Mouse (Mus musculus) kidney, embryonic 16.5 days (tissue): ENCODE measurements around the gene Hcn3. TPM values are rescaled to one million over a fixed set of nuclear protein-coding genes. Genes with fewer than 3 reads are reported as not detected.

Source experiments
- ATAC-seq: fragments of 200-750 bp; cut with Nextera tagmentation; 2 replicates; pipeline ENCODE4 v1.8.0; 2017; ENCODE audit warnings: moderate TSS enrichment; ENCODE audit not compliant: low FRiP score, low TSS enrichment
- H3K27ac ChIP-seq: fragments of 300-500 bp; sonication (generic); 2 replicates; pipeline ENCODE4 v1.5.1; 2014; ENCODE audit warnings: low read length
- H3K27me3 ChIP-seq: fragments of 300-500 bp; sonication (generic); 2 replicates; pipeline ENCODE4 v1.6.1; 2014; ENCODE audit warnings: low read length, control low read depth, mixed read lengths; ENCODE audit not compliant: insufficient read depth
- H3K36me3 ChIP-seq: fragments of 300-500 bp; sonication (generic); 2 replicates; pipeline ENCODE4 v1.6.1; 2014; ENCODE audit warnings: low read length, control low read depth, mixed read lengths; ENCODE audit not compliant: insufficient read depth
- H3K4me1 ChIP-seq: fragments of 300-500 bp; sonication (generic); 2 replicates; pipeline ENCODE4 v1.6.1; 2014; ENCODE audit warnings: low read length, control low read depth, mixed read lengths; ENCODE audit not compliant: insufficient read depth
- H3K4me2 ChIP-seq: fragments of 300-500 bp; sonication (generic); replicated peaks from 2 replicates; pipeline ENCODE4 v1.6.1; 2014; ENCODE audit warnings: low read depth, low read length
- H3K4me3 ChIP-seq: fragments of 300-500 bp; sonication (generic); 2 replicates; pipeline ENCODE4 v1.5.1; 2014; ENCODE audit warnings: mild to moderate bottlenecking, low read length
- H3K9ac ChIP-seq: fragments of 300-500 bp; sonication (generic); replicated peaks from 2 replicates; pipeline ENCODE4 v1.6.1; 2014; ENCODE audit warnings: low read length
- H3K9me3 ChIP-seq: fragments of 300-500 bp; sonication (generic); 2 replicates; pipeline ENCODE4 v1.6.1; 2016; ENCODE audit warnings: low read length, control low read depth
- WGBS: fragments of 180-500 bp; shearing (Covaris S2); extraction: QIAGEN DNeasy Blood & Tissue Kit; methylation state at CpG from one replicate; pipeline ENCODE4 v1.1.7; 2014; 5-methylcytosine and 5-hydroxymethylcytosine counted together
- polyA plus RNA-seq: library from polyadenylated mRNA; unstranded; fragments of >200 nt; fragmentation: Nextera tagmentation; extraction: Ambion mirVana; gene quantifications from 2 replicates; pipeline ENCODE4 v1.2.1, GENCODE M21; 2015

Hcn3 gene
- polyA plus RNA-seq, 1 experiment from 2014 or later, result 1.8 TPM

DNA sequence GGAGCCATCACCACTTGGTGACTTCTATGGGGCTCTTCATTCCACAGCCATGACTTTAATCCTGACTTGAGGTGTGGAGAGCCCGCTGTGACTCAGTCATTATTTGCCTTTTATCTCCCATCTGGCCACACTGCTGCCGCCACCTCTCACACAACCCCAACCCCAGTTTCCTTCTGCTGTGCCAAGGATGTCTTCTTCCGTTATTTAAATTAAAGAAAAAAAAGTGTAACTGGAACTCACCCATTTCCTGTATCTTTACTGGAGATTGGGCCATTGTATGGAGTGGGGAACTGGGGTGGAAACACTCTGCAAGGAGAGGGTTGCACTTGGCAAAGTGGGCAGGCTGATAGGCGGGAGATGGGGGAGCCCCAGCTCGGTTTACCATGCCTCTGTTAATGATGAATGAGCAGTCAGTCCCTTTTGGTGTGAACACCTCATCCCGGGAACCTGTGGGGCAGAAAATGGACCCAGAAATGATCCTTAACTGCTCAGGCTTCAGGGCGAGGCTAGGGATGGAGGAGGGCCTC is 22.6 kb upstream of the Hcn3 start:
- Histone ChIP-seq H3K27me3 (no peaks in the 10 kb centered on the region), H3K9ac (no peak overlapping the region; the same call in 1 of the 2 replicates), H3K9me3 (no peaks in the 10 kb centered on the region), H3K27ac (no peak overlapping the region), H3K36me3 (peaks cover 35% of the 10 kb centered on the region), H3K4me3 (peak overlapping the region; percentile 71; the same call in 1 of the 2 replicates), H3K4me2 (peak overlapping the region; percentile 97), H3K4me1 (peaks cover 49% of the 10 kb centered on the region)
- peak; percentile 18 for ATAC-seq
- WGBS, result 42% methylated on average over 7 of the region's 7 CpGs

DNA sequence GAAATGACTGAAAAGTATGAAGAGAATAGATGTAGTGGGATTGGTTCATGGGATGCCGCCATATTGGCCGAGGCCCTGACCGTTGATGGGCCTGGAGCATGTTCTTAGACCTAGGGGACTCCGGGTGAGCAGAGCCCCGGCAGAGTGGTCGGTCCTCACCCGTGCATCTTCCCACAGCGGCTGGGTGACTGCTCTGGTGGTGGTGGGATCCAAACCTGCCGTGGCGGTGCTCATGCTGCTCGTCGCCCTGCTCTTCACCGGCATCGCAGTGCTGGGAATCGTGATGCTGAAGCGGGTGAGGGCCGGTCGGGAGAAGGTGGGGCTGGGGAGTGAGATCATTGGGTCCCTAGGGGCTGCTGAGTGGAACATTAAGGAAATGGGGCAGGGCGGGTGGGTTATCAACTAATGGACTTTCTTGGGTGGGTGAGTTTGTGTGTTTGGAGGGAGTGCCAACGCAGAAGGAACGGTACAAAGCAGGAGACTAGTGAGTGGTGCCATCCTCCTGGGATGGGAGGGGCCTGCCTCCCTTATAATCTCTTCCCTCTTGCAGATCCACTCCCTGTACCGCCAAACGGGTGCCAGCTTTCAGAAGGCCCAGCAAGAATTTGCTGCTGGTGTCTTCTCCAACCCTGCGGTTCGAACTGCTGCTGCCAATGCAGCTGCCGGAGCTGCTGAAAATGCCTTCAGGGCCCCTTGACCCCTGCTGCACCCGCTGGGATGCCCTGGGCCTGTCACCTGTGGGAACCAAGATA is 21.9 kb upstream of the Hcn3 start:
- Histone ChIP-seq H3K4me2 (no peak overlapping the region), H3K36me3 (peaks cover 33% of the 10 kb centered on the region), H3K9me3 (no peaks in the 10 kb centered on the region), H3K4me1 (peaks cover 44% of the 10 kb centered on the region), H3K27me3 (no peaks in the 10 kb centered on the region), H3K27ac (no peak overlapping the region), H3K9ac (no peak overlapping the region), H3K4me3 (no peak overlapping the region)
- ATAC-seq, result no peak
- WGBS, result 91% methylated on average over 27 of the region's 27 CpGs

DNA sequence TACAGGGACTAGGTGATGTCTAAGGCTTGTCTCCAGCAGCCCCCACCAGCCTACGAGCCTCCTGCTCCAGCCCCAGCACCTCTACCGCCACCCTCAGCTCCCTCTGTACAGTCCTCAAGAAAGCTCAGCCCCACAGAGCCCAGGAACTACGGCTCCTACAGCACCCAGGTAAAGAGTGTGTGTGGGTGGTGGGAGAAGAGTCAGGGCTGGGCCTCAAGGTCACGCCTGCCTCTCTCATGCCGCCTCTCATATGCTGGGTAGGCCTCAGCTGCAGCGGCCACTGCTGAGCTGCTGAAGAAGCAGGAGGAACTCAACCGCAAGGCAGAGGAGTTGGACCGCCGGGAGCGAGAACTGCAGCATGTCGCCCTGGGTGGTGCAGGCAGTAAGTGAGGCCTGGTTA is 19.1 kb upstream of the Hcn3 start:
- WGBS, result 88% methylated on average over 11 of the region's 11 CpGs
- Histone ChIP-seq H3K4me2 (no peak overlapping the region), H3K27me3 (no peaks in the 10 kb centered on the region), H3K27ac (no peak overlapping the region), H3K9me3 (no peaks in the 10 kb centered on the region), H3K4me3 (no peak overlapping the region), H3K4me1 (peaks cover 26% of the 10 kb centered on the region), H3K36me3 (peaks cover 58% of the 10 kb centered on the region), H3K9ac (no peak overlapping the region)
- ATAC-seq, result no peak

DNA sequence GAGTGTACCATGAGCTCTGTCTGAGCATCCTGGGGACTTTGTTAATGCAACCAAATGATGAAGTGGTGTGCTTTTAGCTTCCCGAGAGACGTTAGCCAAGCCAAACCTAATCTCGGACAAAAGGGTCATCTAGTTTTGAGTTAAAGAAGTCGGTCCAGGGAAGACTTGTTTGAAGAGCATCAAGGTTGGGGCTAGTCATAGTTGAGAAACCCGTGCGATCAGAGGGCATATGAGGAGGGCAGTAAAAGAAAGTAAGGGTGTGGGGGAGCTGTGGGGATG is 18.1 kb upstream of the Hcn3 start:
- peak overlapping the region; percentile 73 for H3K4me3 ChIP-seq
- peak overlapping the region; percentile 82 for H3K9ac ChIP-seq
- H3K27me3 ChIP-seq, result no peaks in the 10 kb centered on the region
- WGBS, result under 1% methylated on average over 6 of the region's 6 CpGs
- peaks cover 19% of the 10 kb centered on the region for H3K4me1 ChIP-seq
- H3K4me2 ChIP-seq, result peak overlapping the region; percentile 69
- H3K27ac ChIP-seq, result peak overlapping the region; percentile 27
- peaks cover 68% of the 10 kb centered on the region for H3K36me3 ChIP-seq
- no peaks in the 10 kb centered on the region for H3K9me3 ChIP-seq
- no peak for ATAC-seq

DNA sequence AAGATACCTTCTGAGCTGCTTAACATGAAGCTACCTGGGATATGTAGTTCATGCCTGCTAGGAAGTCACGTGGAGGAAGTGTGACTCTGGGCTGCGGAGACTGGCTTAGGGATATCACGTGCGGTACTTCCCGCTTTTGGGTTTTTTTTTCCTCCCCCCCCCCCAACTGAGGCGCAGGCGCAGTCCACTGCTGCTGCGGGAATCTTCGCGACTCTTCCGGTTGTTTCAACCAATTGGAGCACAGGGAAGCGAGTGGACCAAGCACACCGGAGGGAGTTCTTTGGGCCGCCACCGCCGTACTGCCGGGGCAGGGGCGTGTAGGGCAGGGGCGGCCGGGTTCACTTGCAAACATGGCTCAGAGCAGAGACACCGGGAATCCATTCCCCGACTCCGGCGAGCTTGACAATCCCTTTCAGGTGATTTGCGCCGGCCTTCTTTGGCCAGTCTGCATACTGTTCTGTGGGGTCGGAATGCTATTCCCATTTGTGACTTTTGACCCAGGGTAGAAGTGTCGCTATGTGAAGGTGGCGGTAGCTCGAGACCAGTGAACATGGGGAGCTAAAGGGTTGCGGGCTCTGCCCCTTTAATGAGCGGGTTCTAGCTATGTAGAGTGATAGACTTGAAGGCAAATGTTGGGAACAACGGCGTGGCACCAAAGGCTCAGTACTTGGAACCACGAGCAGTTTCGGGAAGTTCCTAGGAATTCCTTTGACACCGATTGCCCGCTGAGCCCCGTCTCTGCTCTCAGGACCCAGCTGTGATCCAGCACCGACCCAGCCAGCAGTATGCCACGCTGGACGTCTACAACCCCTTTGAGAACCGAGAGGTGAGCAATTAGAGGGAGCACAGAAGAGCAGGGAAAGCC is 17.5 kb upstream of the Hcn3 start, which contains the start of gene Scamp3:
Scamp3 (plus strand) TSS at position 232 of the 865 bp plus-strand sequence.
- Histone ChIP-seq H3K9ac (peak within 1 kb of the TSS; percentile 82), H3K27me3 (no peaks in the 10 kb centered on the region), H3K4me3 (peak within 1 kb of the TSS; percentile 73), H3K4me1 (peaks cover 16% of the 10 kb centered on the region), H3K4me2 (peak within 1 kb of the TSS; percentile 69), H3K9me3 (no peaks in the 10 kb centered on the region), H3K27ac (peak within 1 kb of the TSS; percentile 27), H3K36me3 (peaks cover 71% of the 10 kb centered on the region)
- ATAC-seq, result peak; percentile 96
- under 1% methylated on average over 43 of the region's 43 CpGs for WGBS

DNA sequence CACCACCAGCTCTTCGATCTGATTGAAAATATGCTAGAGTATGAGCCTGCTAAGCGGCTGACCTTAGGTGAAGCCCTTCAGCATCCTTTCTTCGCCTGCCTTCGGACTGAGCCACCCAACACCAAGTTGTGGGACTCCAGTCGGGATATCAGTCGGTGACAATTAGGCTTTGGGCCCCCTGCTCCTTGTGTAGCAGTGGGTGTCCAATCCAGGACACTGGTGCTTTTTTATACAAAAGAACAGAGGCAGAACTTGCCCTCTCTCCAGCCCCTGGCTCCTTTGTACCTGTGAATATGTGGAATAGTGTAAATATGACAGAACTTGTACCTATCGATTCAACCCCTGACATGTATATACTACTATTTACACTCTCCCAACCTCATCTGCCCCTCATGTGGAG is 16.4 kb upstream of the Hcn3 start:
- WGBS, result 78% methylated on average over 7 of the region's 7 CpGs
- ATAC-seq, result no peak
- Histone ChIP-seq H3K9ac (no peak overlapping the region), H3K4me3 (no peak overlapping the region), H3K27me3 (no peaks in the 10 kb centered on the region), H3K27ac (no peak overlapping the region), H3K4me1 (peaks cover 16% of the 10 kb centered on the region), H3K36me3 (peaks cover 65% of the 10 kb centered on the region), H3K4me2 (no peak overlapping the region), H3K9me3 (no peaks in the 10 kb centered on the region)

DNA sequence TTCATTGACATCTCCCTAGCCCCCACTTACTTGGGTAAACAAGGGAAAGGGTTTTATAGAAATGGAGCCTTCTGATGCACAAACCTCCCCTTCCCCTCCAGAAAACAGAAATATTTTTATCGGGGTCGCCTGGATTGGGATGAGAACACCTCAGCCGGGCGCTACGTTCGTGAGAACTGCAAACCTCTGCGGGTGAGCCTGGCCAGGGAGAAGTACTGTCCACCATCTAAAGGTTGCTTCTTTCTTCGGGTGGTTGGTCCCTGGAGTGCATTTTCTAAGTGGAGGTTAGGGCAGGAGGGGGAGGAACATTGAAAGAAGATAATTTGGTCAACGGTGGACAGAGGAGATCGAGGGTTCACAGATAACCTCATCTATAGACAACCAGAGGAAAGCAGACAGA is 15.5 kb upstream of the Hcn3 start:
- 91% methylated on average over 10 of the region's 10 CpGs for WGBS
- H3K36me3 ChIP-seq, result peaks cover 66% of the 10 kb centered on the region

DNA sequence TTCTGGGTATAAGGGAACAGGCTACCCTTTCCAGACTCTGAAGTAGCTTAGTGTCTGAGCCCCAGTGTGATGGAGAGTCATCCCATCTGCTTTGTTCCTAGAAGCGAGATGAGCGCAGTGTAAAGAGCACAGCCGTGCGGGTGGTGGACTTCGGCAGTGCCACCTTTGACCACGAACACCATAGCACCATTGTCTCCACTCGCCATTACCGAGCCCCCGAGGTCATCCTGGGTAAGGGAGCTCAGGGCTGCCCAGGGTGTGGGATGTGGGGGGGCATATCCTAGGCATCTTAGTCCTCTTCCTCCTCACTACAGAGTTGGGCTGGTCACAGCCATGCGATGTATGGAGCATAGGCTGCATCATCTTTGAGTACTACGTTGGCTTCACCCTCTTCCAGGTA is 14.8 kb upstream of the Hcn3 start:
- no peak overlapping the region for H3K4me3 ChIP-seq
- no peaks in the 10 kb centered on the region for H3K27me3 ChIP-seq
- H3K4me1 ChIP-seq, result peaks cover 16% of the 10 kb centered on the region
- no peaks in the 10 kb centered on the region for H3K9me3 ChIP-seq
- WGBS, result 94% methylated on average over 11 of the region's 11 CpGs
- no peak overlapping the region for H3K27ac ChIP-seq
- no peak overlapping the region for H3K4me2 ChIP-seq
- ATAC-seq, result no peak
- no peak overlapping the region for H3K9ac ChIP-seq
- peaks cover 66% of the 10 kb centered on the region for H3K36me3 ChIP-seq

More for the DNA sequence above, 15.5 kb upstream of the Hcn3 start:
- Histone ChIP-seq H3K27me3 (no peaks in the 10 kb centered on the region), H3K4me1 (peaks cover 16% of the 10 kb centered on the region), H3K27ac (no peak overlapping the region), H3K9ac (no peak overlapping the region), H3K4me2 (no peak overlapping the region), H3K9me3 (no peaks in the 10 kb centered on the region), H3K4me3 (no peak overlapping the region)
- no peak for ATAC-seq

DNA sequence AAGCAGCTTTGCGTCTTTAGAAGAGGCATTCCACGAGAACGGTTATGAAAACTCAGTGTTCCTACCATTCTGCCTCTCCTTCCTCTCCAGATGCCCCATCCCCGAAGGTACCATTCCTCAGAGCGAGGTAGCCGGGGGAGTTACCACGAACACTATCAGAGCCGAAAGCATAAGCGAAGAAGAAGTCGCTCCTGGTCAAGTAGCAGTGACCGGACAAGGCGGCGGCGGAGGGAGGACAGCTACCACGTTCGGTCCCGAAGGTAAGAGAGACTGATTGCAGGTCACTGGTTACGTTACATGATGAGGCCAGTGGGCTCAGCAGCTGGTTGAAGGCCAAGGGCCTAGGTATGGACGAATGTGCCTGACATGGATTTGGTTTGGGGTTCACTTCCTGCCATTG is 6.9 kb upstream of the Hcn3 start:
- no peak overlapping the region for H3K9ac ChIP-seq
- WGBS, result 83% methylated on average over 19 of the region's 19 CpGs
- no peak for ATAC-seq

More for the DNA sequence above, 6.9 kb upstream of the Hcn3 start:
- Histone ChIP-seq H3K27me3 (no peaks in the 10 kb centered on the region), H3K36me3 (peaks cover 43% of the 10 kb centered on the region), H3K27ac (no peak overlapping the region), H3K4me2 (no peak overlapping the region), H3K9me3 (no peaks in the 10 kb centered on the region), H3K4me3 (no peak overlapping the region), H3K4me1 (peaks cover 18% of the 10 kb centered on the region)
